Mouse (Mus musculus): ENCODE results near the gene Lgals3bp. TPM values are rescaled to one million over a fixed set of nuclear protein-coding genes. Genes with fewer than 3 reads are reported as not detected.
A peak's percentile ranks its signal among the peaks of the same experiment; 100 is the strongest.

Gene Lgals3bp
- 11.8 and 13.0 TPM in 2 replicates for polyA plus RNA-seq (2014; fragmentation: Nextera tagmentation; extraction: Ambion mirVana)

DNA sequence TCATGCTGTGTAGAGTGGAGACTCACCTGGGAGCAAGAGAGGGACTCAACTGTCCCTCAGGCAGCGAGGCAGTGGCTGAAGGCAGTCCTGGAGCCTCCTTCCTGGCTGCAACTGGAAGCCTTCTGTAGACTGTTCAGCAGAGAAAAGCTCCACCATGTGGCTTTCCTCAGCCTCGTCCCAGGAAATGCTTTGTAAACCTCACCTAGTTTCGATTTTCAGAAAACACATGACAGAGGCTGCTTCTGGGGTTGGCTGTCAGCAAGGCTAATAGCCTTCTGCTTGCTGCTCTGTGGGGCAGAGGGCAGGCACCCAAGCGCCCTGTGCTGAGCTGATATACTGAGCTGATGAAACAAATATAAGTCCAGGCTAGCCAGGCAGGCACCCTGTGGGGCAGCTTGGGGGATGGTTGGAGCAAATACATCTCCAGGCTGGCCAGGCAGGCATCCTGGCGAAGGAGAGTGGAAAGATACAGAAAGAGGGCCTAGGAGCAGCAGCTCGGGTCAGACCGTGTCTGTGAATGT lies at the start of gene Lgals3bp:
TSS of gene Lgals3bp (minus strand) at position 333 of the 521 bp plus-strand sequence.
- Histone ChIP-seq H3K4me1 (ENCODE audit: control insufficient read depth, insufficient read depth, low read length) (peaks cover 28% of the 10 kb centered on the region), H3K9ac (ENCODE audit: low read depth, low read length) (no peak within 1 kb of the TSS), H3K36me3 (ENCODE audit: control insufficient read depth, insufficient read depth, low read length) (peaks cover 12% of the 10 kb centered on the region), H3K4me2 (replicated peaks; ENCODE audit: low read depth, low read length) (peak within 1 kb of the TSS; percentile 19; the same call in 1 of the 2 replicates), H3K27ac (ENCODE audit: low read depth, low read length) (peak within 1 kb of the TSS; percentile 77), H3K9me3 (ENCODE audit: control insufficient read depth, low read length) (no peaks in the 10 kb centered on the region), H3K4me3 (ENCODE audit: low read length) (no peak within 1 kb of the TSS), H3K27me3 (ENCODE audit: control insufficient read depth, insufficient read depth, low read length) (no peaks in the 10 kb centered on the region)
- 26% methylated on average over 7 of the region's 7 CpGs for whole genome bisulfite sequencing
- ATAC-seq (ENCODE audit: low FRiP score, low TSS enrichment), result peak; percentile 47; the same call in 1 of the 2 replicates

GRCm38 (mm10) chr11:118451211-118451610 lies 49.3 kb upstream of the Lgals3bp start:
- Histone ChIP-seq H3K4me1 (ENCODE audit: control insufficient read depth, insufficient read depth, low read length) (no peaks in the 10 kb centered on the region), H3K9ac (ENCODE audit: low read depth, low read length) (no peak overlapping the region), H3K36me3 (ENCODE audit: control insufficient read depth, insufficient read depth, low read length) (no peaks in the 10 kb centered on the region), H3K4me2 (replicated peaks; ENCODE audit: low read depth, low read length) (no peak overlapping the region), H3K9me3 (ENCODE audit: control insufficient read depth, low read length) (no peaks in the 10 kb centered on the region), H3K27me3 (ENCODE audit: control insufficient read depth, insufficient read depth, low read length) (no peaks in the 10 kb centered on the region), H3K27ac (ENCODE audit: low read depth, low read length) (no peak overlapping the region), H3K4me3 (ENCODE audit: low read length) (no peak overlapping the region)
- WGBS, result 88% methylated on average over 6 of the region's 6 CpGs
- no peak for ATAC-seq (ENCODE audit: low FRiP score, low TSS enrichment)

DNA sequence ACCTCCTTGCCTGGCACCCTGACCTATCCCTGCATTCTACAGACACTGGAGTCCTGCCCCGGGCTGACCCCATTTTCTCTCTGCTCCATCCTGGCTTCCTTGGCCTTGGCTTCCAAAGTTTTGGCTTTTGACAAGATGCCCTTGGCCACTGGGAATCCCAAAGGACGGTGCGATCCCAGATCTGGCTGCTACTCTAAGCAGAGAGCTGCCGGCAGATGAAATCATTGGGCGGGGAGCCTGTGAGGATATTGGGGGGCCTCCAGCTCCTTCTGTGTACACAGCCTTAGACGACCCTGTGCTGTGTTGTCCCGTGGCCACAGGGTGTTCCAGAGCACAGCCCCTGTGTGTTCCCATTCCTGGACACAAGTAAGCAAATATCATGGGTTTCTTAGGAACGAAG lies 46.5 kb upstream of the Lgals3bp start:
- Histone ChIP-seq H3K4me3 (ENCODE audit: low read length) (no peak overlapping the region), H3K27me3 (ENCODE audit: control insufficient read depth, insufficient read depth, low read length) (no peaks in the 10 kb centered on the region), H3K9me3 (ENCODE audit: control insufficient read depth, low read length) (no peaks in the 10 kb centered on the region), H3K9ac (ENCODE audit: low read depth, low read length) (no peak overlapping the region), H3K36me3 (ENCODE audit: control insufficient read depth, insufficient read depth, low read length) (no peaks in the 10 kb centered on the region), H3K4me1 (ENCODE audit: control insufficient read depth, insufficient read depth, low read length) (no peaks in the 10 kb centered on the region), H3K27ac (ENCODE audit: low read depth, low read length) (no peak overlapping the region), H3K4me2 (replicated peaks; ENCODE audit: low read depth, low read length) (no peak overlapping the region)
- ATAC-seq (ENCODE audit: low FRiP score, low TSS enrichment), result no peak
- WGBS, result 88% methylated on average over 8 of the region's 8 CpGs

DNA sequence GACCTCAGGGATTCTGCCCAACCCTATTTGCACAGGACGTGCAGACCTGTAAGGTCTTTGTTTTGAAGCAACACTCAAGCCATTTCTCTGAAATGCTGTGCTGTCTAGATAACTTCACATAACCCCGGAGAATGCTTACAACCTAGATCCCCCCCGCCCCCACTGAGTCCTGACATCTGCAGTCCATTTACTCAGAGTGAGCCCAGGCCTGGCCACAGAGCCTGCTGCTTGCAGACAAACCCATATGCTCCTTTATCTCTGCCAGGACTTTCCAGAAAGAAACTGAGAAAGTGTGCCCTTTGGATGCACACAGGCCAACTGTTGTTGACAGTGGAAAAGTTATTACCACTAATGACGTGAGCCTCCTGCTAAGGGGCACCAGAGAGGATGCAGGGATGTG lies 45.5 kb upstream of the Lgals3bp start:
- Histone ChIP-seq H3K9me3 (ENCODE audit: control insufficient read depth, low read length) (no peaks in the 10 kb centered on the region), H3K9ac (ENCODE audit: low read depth, low read length) (peak overlapping the region; percentile 23; the same call in 1 of the 2 replicates), H3K4me1 (ENCODE audit: control insufficient read depth, insufficient read depth, low read length) (no peaks in the 10 kb centered on the region), H3K36me3 (ENCODE audit: control insufficient read depth, insufficient read depth, low read length) (no peaks in the 10 kb centered on the region), H3K4me2 (replicated peaks; ENCODE audit: low read depth, low read length) (no peak overlapping the region), H3K27ac (ENCODE audit: low read depth, low read length) (no peak overlapping the region), H3K27me3 (ENCODE audit: control insufficient read depth, insufficient read depth, low read length) (no peaks in the 10 kb centered on the region), H3K4me3 (ENCODE audit: low read length) (no peak overlapping the region)
- 61% methylated on average over 4 of the region's 4 CpGs for WGBS
- no peak for ATAC-seq (ENCODE audit: low FRiP score, low TSS enrichment)

- H3K4me2 ChIP-seq (replicated peaks; ENCODE audit: low read depth, low read length), result no peak overlapping the region
- 15% methylated on average over 3 of the region's 3 CpGs for WGBS
- no peak overlapping the region for H3K4me3 ChIP-seq (ENCODE audit: low read length)
- no peak; the same call in 1 of the 2 replicates for ATAC-seq (ENCODE audit: low FRiP score, low TSS enrichment)
- H3K27ac ChIP-seq (ENCODE audit: low read depth, low read length), result no peak overlapping the region
- H3K27me3 ChIP-seq (ENCODE audit: control insufficient read depth, insufficient read depth, low read length), result no peaks in the 10 kb centered on the region
- H3K9ac ChIP-seq (ENCODE audit: low read depth, low read length), result no peak overlapping the region
- no peaks in the 10 kb centered on the region for H3K4me1 ChIP-seq (ENCODE audit: control insufficient read depth, insufficient read depth, low read length)
- no peaks in the 10 kb centered on the region for H3K36me3 ChIP-seq (ENCODE audit: control insufficient read depth, insufficient read depth, low read length)
- H3K9me3 ChIP-seq (ENCODE audit: control insufficient read depth, low read length), result no peaks in the 10 kb centered on the region
Measured at GRCm38 (mm10) chr11:118445843-118446242, 44.0 kb upstream of the Lgals3bp start.

GRCm38 (mm10) chr11:118443201-118443970 lies 41.5 kb upstream of the Lgals3bp start:
- peak; percentile 28; the same call in 1 of the 2 replicates for ATAC-seq (ENCODE audit: low FRiP score, low TSS enrichment)
- 0 out of 2 replicates have a peak, but pooled peaks cover 11% of the 10 kb centered on the region for H3K4me1 ChIP-seq (ENCODE audit: control insufficient read depth, insufficient read depth, low read length)

GRCm38 (mm10) chr11:118442691-118443090 lies 40.8 kb upstream of the Lgals3bp start:
- WGBS, result 78% methylated on average over 13 of the region's 13 CpGs
- no peaks in the 10 kb centered on the region for H3K9me3 ChIP-seq (ENCODE audit: control insufficient read depth, low read length)
- ATAC-seq (ENCODE audit: low FRiP score, low TSS enrichment), result no peak

More at GRCm38 (mm10) chr11:118443201-118443970, 41.5 kb upstream of the Lgals3bp start:
- Histone ChIP-seq H3K9ac (ENCODE audit: low read depth, low read length) (no peak overlapping the region), H3K9me3 (ENCODE audit: control insufficient read depth, low read length) (no peaks in the 10 kb centered on the region), H3K4me3 (ENCODE audit: low read length) (no peak overlapping the region), H3K27ac (ENCODE audit: low read depth, low read length) (no peak overlapping the region), H3K27me3 (ENCODE audit: control insufficient read depth, insufficient read depth, low read length) (no peaks in the 10 kb centered on the region), H3K4me2 (replicated peaks; ENCODE audit: low read depth, low read length) (no peak overlapping the region), H3K36me3 (ENCODE audit: control insufficient read depth, insufficient read depth, low read length) (no peaks in the 10 kb centered on the region)
- 36% methylated on average over 11 of the region's 11 CpGs for WGBS

DNA sequence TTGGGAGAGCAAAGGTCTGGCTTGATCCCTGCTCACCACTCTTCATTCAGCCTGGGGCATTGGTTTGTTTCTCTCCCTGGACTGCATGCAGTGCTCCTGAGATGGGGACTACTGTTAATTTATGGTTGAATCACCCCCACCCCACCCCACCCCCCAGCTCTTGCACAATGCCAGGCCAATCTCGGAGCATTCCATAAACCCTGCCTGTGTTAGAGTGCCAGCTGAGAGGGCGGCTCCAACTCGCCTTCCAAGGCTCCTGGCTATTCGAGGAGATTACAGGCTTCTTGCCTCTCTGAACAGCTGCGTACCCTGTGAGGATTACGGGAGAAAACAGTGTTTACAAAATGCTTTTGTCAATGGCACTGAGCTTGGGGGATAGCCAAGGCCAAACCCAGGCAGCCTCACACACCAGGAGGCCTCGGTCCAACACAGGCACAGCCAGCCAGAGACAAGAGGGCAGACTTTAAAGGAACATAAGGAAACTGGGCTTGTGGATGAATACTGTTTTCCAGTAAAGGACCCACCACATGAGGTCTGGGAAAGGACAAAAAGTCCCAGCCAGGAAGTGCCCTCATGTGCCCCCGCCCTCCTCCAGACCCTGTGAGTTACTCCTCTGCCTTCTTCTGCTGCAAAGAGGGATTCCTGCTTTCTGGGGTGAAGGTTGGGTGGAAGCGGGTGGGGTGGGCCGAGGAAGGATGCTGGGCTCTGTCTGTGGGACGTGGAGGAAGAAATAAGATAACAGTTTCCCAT lies 36.9 kb upstream of the Lgals3bp start:
- H3K36me3 ChIP-seq (ENCODE audit: control insufficient read depth, insufficient read depth, low read length), result no peaks in the 10 kb centered on the region
- no peak overlapping the region for H3K27ac ChIP-seq (ENCODE audit: low read depth, low read length)
- WGBS, result 37% methylated on average over 11 of the region's 11 CpGs
- no peaks in the 10 kb centered on the region for H3K27me3 ChIP-seq (ENCODE audit: control insufficient read depth, insufficient read depth, low read length)
- peaks cover 14% of the 10 kb centered on the region; the same call in 1 of the 2 replicates for H3K4me1 ChIP-seq (ENCODE audit: control insufficient read depth, insufficient read depth, low read length)
- H3K9me3 ChIP-seq (ENCODE audit: control insufficient read depth, low read length), result no peaks in the 10 kb centered on the region
- no peak overlapping the region for H3K4me2 ChIP-seq (replicated peaks; ENCODE audit: low read depth, low read length)
- H3K9ac ChIP-seq (ENCODE audit: low read depth, low read length), result no peak overlapping the region
- H3K4me3 ChIP-seq (ENCODE audit: low read length), result no peak overlapping the region
- no peak for ATAC-seq (ENCODE audit: low FRiP score, low TSS enrichment)

More at GRCm38 (mm10) chr11:118442691-118443090, 40.8 kb upstream of the Lgals3bp start:
- no peaks in the 10 kb centered on the region for H3K36me3 ChIP-seq (ENCODE audit: control insufficient read depth, insufficient read depth, low read length)
- H3K9ac ChIP-seq (ENCODE audit: low read depth, low read length), result no peak overlapping the region
- no peak overlapping the region for H3K4me2 ChIP-seq (replicated peaks; ENCODE audit: low read depth, low read length)
- H3K27ac ChIP-seq (ENCODE audit: low read depth, low read length), result no peak overlapping the region
- 0 out of 2 replicates have a peak, but pooled peaks cover 11% of the 10 kb centered on the region for H3K4me1 ChIP-seq (ENCODE audit: control insufficient read depth, insufficient read depth, low read length)
- no peak overlapping the region for H3K4me3 ChIP-seq (ENCODE audit: low read length)
- H3K27me3 ChIP-seq (ENCODE audit: control insufficient read depth, insufficient read depth, low read length), result no peaks in the 10 kb centered on the region

All from kidney, embryonic 14.5 days (tissue).